Comparison of ENCODE assay signal across 8 mouse cellular contexts in genomic region chr12:39920466-39920913, GRCm38 (mm10).
DNase-seq lines count a peak whose midpoint lies in the region; ATAC-seq and TF ChIP-seq lines count a peak whose summit lies in the region.

No protein-coding gene starts in this region.

- H3K4me1 ChIP-seq in kidney, adult 2 months (ENCODE audit: control insufficient read depth, insufficient read depth, low read length) = no peaks in the 10 kb centered on the region

- 10% methylated on average over 8 of the region's 8 CpGs for WGBS in kidney, adult 2 months

- no peak for TF ChIP-seq POLR2A in kidney, adult 2 months (IDR thresholded peaks at IDR 0.05; ENCODE audit: low read depth, low read length)

- DNase-seq in layer of hippocampus, adult 11-12 months (ENCODE audit: low spot score) = peak; percentile 19
- no peak for DNase-seq in layer of hippocampus, adult 9-10 months (ENCODE audit: low spot score)
- peak; percentile 60 for DNase-seq in embryo, embryonic 10.5 days (ENCODE audit: low spot score)
- peak; percentile 30 to 64 for DNase-seq in heart, adult 18-20 months
- peak; percentile 89 for DNase-seq in kidney, adult 2 months
- peak; percentile 26 to 63 for DNase-seq in lung, adult 18-20 months
- DNase-seq in retina, embryonic 14.5 days (ENCODE audit: low spot score) = peak; percentile 47

- H3K27ac ChIP-seq in kidney, adult 2 months (ENCODE audit: insufficient read depth, low read depth, low read length) = no peak overlapping the region

- no peak overlapping the region for H3K4me3 ChIP-seq in kidney, adult 2 months (ENCODE audit: insufficient read depth, low read depth, low read length)

- H3K36me3 ChIP-seq in kidney, adult 2 months (ENCODE audit: control insufficient read depth, insufficient read depth, low read length) = no peaks in the 10 kb centered on the region

- no peaks in the 10 kb centered on the region for H3K27me3 ChIP-seq in kidney, adult 2 months (replicated peaks; ENCODE audit: control insufficient read depth, insufficient read depth, low read length)

- no peak for TF ChIP-seq CTCF in kidney, adult 2 months (conservative IDR thresholded peaks at IDR 0.05; ENCODE audit: insufficient read depth, insufficient read length, low read depth, low read length)

- no peak for ATAC-seq in activated CD4-positive, CD25-positive, alpha-beta regulatory T cell, adult 4 months
